In genomic region chr4:82613606-82614465, GRCm38 (mm10) we compare ENCODE assay signal across 8 mouse cellular contexts.
DNase-seq lines count a peak whose midpoint lies in the region; ATAC-seq and TF ChIP-seq lines count a peak whose summit lies in the region.

No protein-coding gene starts in this region.

- peak overlapping the region; percentile 29; the same call in 1 of the 2 replicates for H3K4me2 ChIP-seq in forebrain, embryonic 14.5 days (ENCODE audit: low read length)
- H3K4me2 ChIP-seq in intestine, postnatal 0 days (replicated peaks; ENCODE audit: low read depth): no peak overlapping the region
- peak overlapping the region; percentile 21; the same call in 1 of the 2 replicates for H3K4me2 ChIP-seq in lung, embryonic 16.5 days (ENCODE audit: low read depth, low read length)
- peak overlapping the region; percentile 30; the same call in 1 of the 2 replicates for H3K4me2 ChIP-seq in stomach, embryonic 16.5 days (ENCODE audit: low read depth, low read length)

- peak overlapping the region; percentile 72 for H3K27ac ChIP-seq in forebrain, embryonic 14.5 days (ENCODE audit: low read depth, low read length)
- no peak overlapping the region for H3K27ac ChIP-seq in intestine, postnatal 0 days (ENCODE audit: low read depth, low read length)
- H3K27ac ChIP-seq in lung, embryonic 16.5 days (ENCODE audit: low read length): no peak overlapping the region
- no peak overlapping the region for H3K27ac ChIP-seq in stomach, embryonic 16.5 days (ENCODE audit: low read length)

- no peak overlapping the region for H3K4me3 ChIP-seq in forebrain, embryonic 14.5 days (ENCODE audit: low read depth, low read length)
- H3K4me3 ChIP-seq in intestine, postnatal 0 days (ENCODE audit: low read depth, low read length): no peak overlapping the region
- H3K4me3 ChIP-seq in lung, embryonic 16.5 days (ENCODE audit: low read length): no peak overlapping the region
- H3K4me3 ChIP-seq in stomach, embryonic 16.5 days (replicated peaks; ENCODE audit: low read length): no peak overlapping the region

- no peaks in the 10 kb centered on the region for H3K27me3 ChIP-seq in forebrain, embryonic 14.5 days (replicated peaks; ENCODE audit: control insufficient read depth, insufficient read depth, low read length)
- H3K27me3 ChIP-seq in intestine, postnatal 0 days (replicated peaks; ENCODE audit: control insufficient read depth, insufficient read depth, low read length): no peaks in the 10 kb centered on the region
- H3K27me3 ChIP-seq in lung, embryonic 16.5 days (ENCODE audit: control insufficient read depth, insufficient read depth, low read depth, low read length): no peaks in the 10 kb centered on the region
- H3K27me3 ChIP-seq in stomach, embryonic 16.5 days (ENCODE audit: control insufficient read depth, insufficient read depth, low read length): no peaks in the 10 kb centered on the region

- H3K4me1 ChIP-seq in forebrain, embryonic 14.5 days (ENCODE audit: control insufficient read depth, insufficient read depth, low read length): peaks cover 11% of the 10 kb centered on the region
- H3K4me1 ChIP-seq in intestine, postnatal 0 days (replicated peaks; ENCODE audit: control insufficient read depth, insufficient read depth, low read length): no peaks in the 10 kb centered on the region
- peaks cover 8% of the 10 kb centered on the region; the same call in 1 of the 2 replicates for H3K4me1 ChIP-seq in lung, embryonic 16.5 days (replicated peaks; ENCODE audit: control insufficient read depth, insufficient read depth, low read length)
- H3K4me1 ChIP-seq in stomach, embryonic 16.5 days (ENCODE audit: control insufficient read depth, insufficient read depth, low read length): peaks cover 13% of the 10 kb centered on the region; the same call in 1 of the 2 replicates

- peak; percentile 81 for ATAC-seq in cerebellum, adult (ENCODE audit: insufficient number of reproducible peaks, low FRiP score, low TSS enrichment)
- ATAC-seq in forebrain, embryonic 14.5 days: peak; percentile 83
- ATAC-seq in intestine, postnatal 0 days: peak; percentile 19; the same call in 1 of the 2 replicates
- ATAC-seq in lung, embryonic 16.5 days (ENCODE audit: low read depth): peak; percentile 71
- peak; percentile 37; the same call in 1 of the 2 replicates for ATAC-seq in stomach, embryonic 16.5 days (ENCODE audit: insufficient read depth, low FRiP score)

- peak overlapping the region; percentile 51 for H3K9ac ChIP-seq in forebrain, embryonic 14.5 days (ENCODE audit: low read length)
- H3K9ac ChIP-seq in intestine, postnatal 0 days (ENCODE audit: low read depth, low read length): no peak overlapping the region
- peak overlapping the region; percentile 48 for H3K9ac ChIP-seq in lung, embryonic 16.5 days (ENCODE audit: low read length)
- no peak overlapping the region for H3K9ac ChIP-seq in stomach, embryonic 16.5 days (ENCODE audit: low read length)

- WGBS in forebrain, embryonic 14.5 days: 21% methylated on average over 7 of the region's 7 CpGs
- 44% methylated on average over 7 of the region's 7 CpGs for WGBS in intestine, postnatal 0 days
- WGBS in lung, embryonic 16.5 days: 28% methylated on average over 7 of the region's 7 CpGs
- WGBS in stomach, embryonic 16.5 days: 29% methylated on average over 7 of the region's 7 CpGs

- peak; percentile 73 for TF ChIP-seq CTCF in intestine, postnatal 0 days (IDR thresholded peaks at IDR 0.05; ENCODE audit: low read depth)

- H3K9me3 ChIP-seq in forebrain, embryonic 14.5 days (replicated peaks; ENCODE audit: control insufficient read depth, low read length): no peaks in the 10 kb centered on the region
- no peaks in the 10 kb centered on the region for H3K9me3 ChIP-seq in intestine, postnatal 0 days (ENCODE audit: control insufficient read depth)
- no peaks in the 10 kb centered on the region for H3K9me3 ChIP-seq in lung, embryonic 16.5 days (ENCODE audit: control insufficient read depth, low read length)
- H3K9me3 ChIP-seq in stomach, embryonic 16.5 days (replicated peaks; ENCODE audit: control insufficient read depth, low read length): no peaks in the 10 kb centered on the region

- no peaks in the 10 kb centered on the region for H3K36me3 ChIP-seq in forebrain, embryonic 14.5 days (ENCODE audit: control insufficient read depth, insufficient read depth, low read length)
- H3K36me3 ChIP-seq in intestine, postnatal 0 days (ENCODE audit: control insufficient read depth, insufficient read depth): no peaks in the 10 kb centered on the region
- no peaks in the 10 kb centered on the region for H3K36me3 ChIP-seq in lung, embryonic 16.5 days (ENCODE audit: control insufficient read depth, insufficient read depth, low read length)
- no peaks in the 10 kb centered on the region for H3K36me3 ChIP-seq in stomach, embryonic 16.5 days (ENCODE audit: control insufficient read depth, insufficient read depth, low read length)

- DNase-seq in kidney, adult 18-20 months: peak; percentile 24
- no peak for DNase-seq in kidney, adult 11 months
- DNase-seq in forebrain, embryonic 14.5 days (ENCODE audit: low spot score): peak; percentile 95
- DNase-seq in ovary, postnatal 36 days (ENCODE audit: low spot score): no peak

Comparison
In these comparisons a context has a peak if more than half of its experiments do, and no peak if none do; other contexts are left out.
1. DNase-seq: peak in kidney, adult 18-20 months (single experiment) and forebrain, embryonic 14.5 days (single experiment); none in kidney, adult 11 months (single experiment) and ovary, postnatal 36 days (single experiment).
2. ATAC-seq: peak in every context shown above with its lines; median percentile 83 in forebrain, embryonic 14.5 days; 81 in cerebellum, adult; 71 in lung, embryonic 16.5 days; 37 in stomach, embryonic 16.5 days; 19 in intestine, postnatal 0 days.
3. H3K9ac ChIP-seq: peak in forebrain, embryonic 14.5 days (single experiment) and lung, embryonic 16.5 days (single experiment); none in intestine, postnatal 0 days (single experiment) and stomach, embryonic 16.5 days (single experiment).